Mouse (Mus musculus) neural tube, embryonic 11.5 days (tissue): ENCODE data around the gene Serpina9. TPM values are rescaled to one million over a fixed set of nuclear protein-coding genes. Genes with fewer than 3 reads are reported as not detected.

Experiments
- ATAC-seq: fragments of 200-750 bp; cut with Nextera tagmentation; 2 replicates; pipeline ENCODE4 v1.8.0; 2017; ENCODE audit warnings: moderate number of reproducible peaks, mild to moderate bottlenecking, moderate TSS enrichment, moderate library complexity; ENCODE audit not compliant: insufficient read depth, low FRiP score, low TSS enrichment
- DNase-seq: peaks from one replicate; pipeline ENCODE4 v3.0.0-alpha.2; 2015; ENCODE audit warnings: low spot score
- H3K27ac ChIP-seq: fragments of 300-500 bp; sonication (generic); 2 replicates; pipeline ENCODE4 v1.5.1; 2014; ENCODE audit warnings: low read depth, mild to moderate bottlenecking, low read length
- H3K27me3 ChIP-seq: fragments of 300-500 bp; sonication (generic); 2 replicates; pipeline ENCODE4 v1.6.1; 2014; ENCODE audit warnings: mild to moderate bottlenecking, low read length, mixed read lengths; ENCODE audit not compliant: control insufficient read depth, insufficient read depth
- H3K36me3 ChIP-seq: fragments of 300-500 bp; sonication (generic); 2 replicates; pipeline ENCODE4 v1.6.1; 2014; ENCODE audit warnings: mild to moderate bottlenecking, low read length, moderate library complexity, mixed read lengths; ENCODE audit not compliant: control insufficient read depth, insufficient read depth
- H3K4me1 ChIP-seq: fragments of 300-500 bp; sonication (generic); 2 replicates; pipeline ENCODE4 v1.6.1; 2014; ENCODE audit warnings: low read length, mixed read lengths; ENCODE audit not compliant: control insufficient read depth, insufficient read depth
- H3K4me2 ChIP-seq: fragments of 300-500 bp; sonication (generic); 2 replicates; pipeline ENCODE4 v1.6.1; 2014; ENCODE audit warnings: low read depth, mild to moderate bottlenecking, moderate library complexity
- H3K4me3 ChIP-seq: fragments of 300-500 bp; sonication (generic); 2 replicates; pipeline ENCODE4 v1.5.1; 2014; ENCODE audit warnings: low read depth, low read length
- H3K9ac ChIP-seq: fragments of 300-500 bp; sonication (generic); 2 replicates; pipeline ENCODE4 v1.6.1; 2014; ENCODE audit warnings: mild to moderate bottlenecking, low read length
- H3K9me3 ChIP-seq: fragments of 300-500 bp; sonication (generic); 2 replicates; pipeline ENCODE4 v1.6.1; 2016; ENCODE audit warnings: low read length; ENCODE audit not compliant: control insufficient read depth
- WGBS: fragments of 180-500 bp; shearing (Covaris S2); extraction: QIAGEN DNeasy Blood & Tissue Kit; methylation state at CpG from one replicate; pipeline ENCODE4 v1.1.7; 2014; 5-methylcytosine and 5-hydroxymethylcytosine counted together
- polyA plus RNA-seq: library from polyadenylated mRNA; unstranded; fragments of >200 nt; fragmentation: Nextera tagmentation; extraction: Ambion mirVana; gene quantifications from 2 replicates; pipeline ENCODE4 v1.2.1, GENCODE M21; 2014

Serpina9 gene
- polyA plus RNA-seq, 1 experiment from 2014 or later, result not detected

DNA sequence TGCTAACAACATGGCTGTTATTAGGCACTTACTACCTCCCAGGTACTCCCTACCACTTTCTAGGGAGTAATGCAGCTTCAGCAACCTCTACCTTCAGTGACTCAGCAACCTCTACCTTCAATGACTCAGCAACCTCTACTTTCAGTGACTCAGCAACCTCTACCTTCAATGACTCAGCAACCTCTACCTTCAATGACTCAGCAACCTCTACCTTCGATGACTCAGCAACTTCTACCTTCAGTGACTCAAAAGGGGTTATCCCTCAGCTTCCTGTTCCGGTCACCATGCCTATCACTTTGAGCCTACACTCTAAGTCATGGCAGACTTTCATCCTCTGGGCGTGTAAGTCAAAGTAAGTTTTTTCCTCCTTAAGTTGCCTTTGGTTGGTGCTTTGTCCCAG lies 13.0 kb downstream of the Serpina9 start:
- H3K4me3 ChIP-seq, result no peak overlapping the region
- no peak overlapping the region for H3K9ac ChIP-seq
- no peaks in the 10 kb centered on the region for H3K4me1 ChIP-seq
- WGBS, result 84% methylated on average over 3 of the region's 3 CpGs
- no peak overlapping the region for H3K27ac ChIP-seq
- H3K27me3 ChIP-seq, result no peaks in the 10 kb centered on the region
- peaks cover 5% of the 10 kb centered on the region; the same call in 1 of the 2 replicates for H3K9me3 ChIP-seq
- no peaks in the 10 kb centered on the region for H3K36me3 ChIP-seq
- no peak overlapping the region for H3K4me2 ChIP-seq
- no peak for ATAC-seq
- DNase-seq, result no peak

DNA sequence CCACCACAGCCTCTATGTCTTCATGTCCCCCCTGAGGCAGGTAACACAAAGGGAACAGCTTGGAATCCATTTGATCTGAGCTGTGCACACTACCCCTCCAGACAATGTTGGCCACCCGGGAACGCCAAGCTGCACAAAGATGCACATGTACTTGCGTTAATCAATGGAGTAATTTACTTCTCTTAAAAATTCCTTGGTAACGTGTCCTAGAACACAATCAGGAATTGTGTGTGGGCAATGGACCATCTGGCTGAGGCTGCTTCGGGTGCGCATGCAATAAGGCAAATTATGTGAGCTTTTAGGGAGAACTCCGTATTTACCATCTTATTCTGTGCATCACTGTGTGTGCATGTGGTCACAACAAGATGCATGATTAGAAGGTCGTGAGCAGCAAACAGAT lies 13.9 kb downstream of the Serpina9 start:
- Histone ChIP-seq H3K27me3 (no peaks in the 10 kb centered on the region), H3K27ac (no peak overlapping the region), H3K36me3 (no peaks in the 10 kb centered on the region), H3K9ac (no peak overlapping the region), H3K4me3 (no peak overlapping the region), H3K4me1 (no peaks in the 10 kb centered on the region), H3K9me3 (peaks cover 4% of the 10 kb centered on the region; the same call in 1 of the 2 replicates), H3K4me2 (no peak overlapping the region)
- no peak for DNase-seq
- WGBS, result 83% methylated on average over 8 of the region's 8 CpGs
- no peak for ATAC-seq

DNA sequence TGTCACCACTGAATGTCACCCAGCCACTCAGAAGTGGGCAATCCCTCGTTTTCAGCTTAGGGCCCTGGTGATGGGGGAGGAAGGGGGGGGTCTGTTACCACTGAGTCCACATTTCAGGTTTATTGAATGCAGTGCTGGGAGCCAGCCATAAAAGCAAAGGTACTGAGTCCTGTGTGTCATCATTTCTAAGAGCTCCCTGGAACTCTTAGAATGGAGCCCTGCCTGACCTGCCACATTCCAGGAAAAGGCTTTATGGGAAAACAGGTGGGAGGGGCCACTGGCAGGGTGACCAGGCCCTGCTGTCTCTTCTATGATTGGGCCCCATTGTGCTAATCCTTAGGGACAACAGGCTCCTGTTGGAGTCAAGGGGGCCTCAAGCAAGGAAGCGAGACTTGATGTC lies 17.0 kb downstream of the Serpina9 start:
- ATAC-seq (no peak), DNase-seq (no peak)
- Histone ChIP-seq H3K36me3 (no peaks in the 10 kb centered on the region), H3K4me2 (no peak overlapping the region), H3K4me3 (no peak overlapping the region), H3K27ac (no peak overlapping the region), H3K4me1 (no peaks in the 10 kb centered on the region), H3K9me3 (no peaks in the 10 kb centered on the region), H3K9ac (no peak overlapping the region), H3K27me3 (no peaks in the 10 kb centered on the region)
- WGBS, result 77% methylated on average over 2 of the region's 2 CpGs

DNA sequence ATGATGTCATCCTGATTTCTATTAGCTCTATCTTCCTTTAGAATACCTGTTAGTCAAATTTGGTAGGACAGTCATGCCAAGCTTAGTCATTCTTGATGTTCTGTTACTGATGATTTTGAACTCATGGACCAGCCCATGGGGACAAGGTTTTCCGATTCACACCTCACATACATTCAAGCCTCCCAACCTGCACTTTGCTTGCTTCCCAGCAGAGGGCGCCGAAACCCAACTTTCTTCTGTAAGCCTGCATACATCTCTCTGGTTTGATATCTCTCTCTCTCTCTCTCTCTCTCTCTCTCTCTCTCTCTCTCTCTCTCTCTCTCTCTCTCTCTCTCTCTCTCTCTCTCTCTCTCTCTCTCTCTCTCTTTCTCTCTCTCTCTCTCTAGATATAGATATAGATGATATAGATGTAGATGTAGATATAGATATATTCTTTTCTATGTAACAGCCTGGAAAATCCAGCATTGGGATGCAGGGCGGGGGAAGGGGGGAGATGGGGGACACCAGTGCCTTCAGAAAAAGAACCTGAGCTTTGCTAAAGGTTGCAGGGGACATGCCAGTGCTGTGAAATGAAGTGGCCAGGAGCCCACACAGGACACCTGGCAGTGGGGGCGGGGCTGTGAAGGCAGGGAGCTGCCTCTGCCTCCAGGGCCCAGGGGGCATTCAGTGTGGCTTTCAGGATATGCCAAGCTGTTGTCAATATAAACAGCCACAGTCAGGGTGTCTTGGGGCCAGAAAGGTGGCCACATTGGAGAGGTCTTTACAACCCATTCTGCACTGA lies 18.1 kb downstream of the Serpina9 start:
- H3K27me3 ChIP-seq, result no peaks in the 10 kb centered on the region
- peak; percentile 69 for DNase-seq
- no peaks in the 10 kb centered on the region for H3K4me1 ChIP-seq
- H3K9me3 ChIP-seq, result no peaks in the 10 kb centered on the region
- H3K4me3 ChIP-seq, result no peak overlapping the region
- no peak overlapping the region for H3K9ac ChIP-seq
- no peak for ATAC-seq
- WGBS, result 38% methylated on average over 5 of the region's 5 CpGs
- no peaks in the 10 kb centered on the region for H3K36me3 ChIP-seq
- no peak overlapping the region for H3K4me2 ChIP-seq
- H3K27ac ChIP-seq, result no peak overlapping the region

DNA sequence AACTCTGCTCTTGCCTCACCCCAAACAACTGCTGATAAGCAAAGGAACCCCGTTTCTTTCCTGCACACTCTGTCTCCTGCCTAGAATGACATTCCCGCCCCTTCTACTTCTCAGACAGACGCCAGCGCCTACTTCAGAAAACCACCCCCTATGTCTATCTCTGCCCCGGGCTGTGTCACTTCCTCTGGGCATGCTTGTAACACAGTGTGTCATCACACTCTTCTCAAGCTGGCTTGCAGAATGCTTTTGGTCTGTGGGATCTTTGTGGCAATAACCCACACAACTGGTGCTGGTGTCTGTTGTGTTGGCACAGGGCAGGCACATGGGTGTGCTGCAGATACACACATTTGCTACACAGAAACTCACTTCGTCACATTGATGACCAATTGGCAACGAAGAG lies 20.6 kb downstream of the Serpina9 start:
- no peaks in the 10 kb centered on the region for H3K9me3 ChIP-seq
- DNase-seq, result no peak
- no peak overlapping the region for H3K27ac ChIP-seq
- no peaks in the 10 kb centered on the region for H3K36me3 ChIP-seq
- H3K4me3 ChIP-seq, result no peak overlapping the region
- H3K27me3 ChIP-seq, result no peaks in the 10 kb centered on the region
- ATAC-seq, result no peak
- WGBS, result 80% methylated on average over 7 of the region's 7 CpGs
- no peak overlapping the region for H3K9ac ChIP-seq
- H3K4me2 ChIP-seq, result no peak overlapping the region
- no peaks in the 10 kb centered on the region for H3K4me1 ChIP-seq

DNA sequence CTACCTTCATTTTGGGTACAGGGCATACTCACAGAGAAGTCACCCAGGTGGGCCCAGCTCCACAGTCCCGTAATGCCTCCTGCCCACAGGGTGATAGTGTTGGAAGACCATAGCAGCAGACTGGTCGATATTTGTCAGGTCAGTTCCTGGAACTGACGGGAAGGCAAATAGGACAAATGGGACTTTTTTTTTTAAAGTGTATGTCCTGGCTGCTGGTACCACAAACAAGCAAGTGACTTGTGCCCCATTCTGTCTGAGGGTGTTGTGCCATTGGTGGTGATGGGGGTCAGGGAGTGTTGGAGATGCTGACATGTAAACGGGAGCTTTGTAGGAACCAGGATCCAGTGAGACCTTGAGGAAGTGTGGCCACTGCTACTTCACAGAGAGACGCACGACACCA lies 23.7 kb downstream of the Serpina9 start, which contains the start of gene Serpina11:
Gene Serpina11, minus strand, starts transcription at position 101 of the 400 bp plus-strand sequence.
- no peak within 1 kb of the TSS for H3K27ac ChIP-seq
- no peaks in the 10 kb centered on the region for H3K9me3 ChIP-seq
- no peaks in the 10 kb centered on the region for H3K4me1 ChIP-seq
- H3K4me2 ChIP-seq, result no peak within 1 kb of the TSS
- H3K36me3 ChIP-seq, result no peaks in the 10 kb centered on the region
- no peak for ATAC-seq
- no peaks in the 10 kb centered on the region for H3K27me3 ChIP-seq
- no peak within 1 kb of the TSS for H3K4me3 ChIP-seq
- DNase-seq, result no peak
- no peak within 1 kb of the TSS for H3K9ac ChIP-seq
- 87% methylated on average over 6 of the region's 6 CpGs for WGBS

DNA sequence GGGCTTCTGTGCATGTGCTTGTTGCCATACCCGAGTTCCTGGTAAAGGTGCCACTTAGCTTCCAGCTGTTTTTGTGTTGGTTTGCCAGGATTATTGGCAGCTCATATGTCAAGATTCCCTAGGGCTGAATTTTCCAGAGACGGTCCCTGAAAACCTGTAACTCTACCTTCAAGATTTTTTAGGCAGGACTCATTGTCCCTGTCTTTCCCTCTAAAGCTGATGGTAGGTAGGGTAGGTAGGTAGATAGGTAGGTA lies 24.1 kb downstream of the Serpina9 start:
- no peaks in the 10 kb centered on the region for H3K27me3 ChIP-seq
- 65% methylated on average over 2 of the region's 2 CpGs for WGBS
- H3K27ac ChIP-seq, result no peak overlapping the region
- H3K9ac ChIP-seq, result no peak overlapping the region
- H3K4me2 ChIP-seq, result no peak overlapping the region
- H3K4me1 ChIP-seq, result no peaks in the 10 kb centered on the region
- ATAC-seq (no peak), DNase-seq (no peak)
- no peaks in the 10 kb centered on the region for H3K36me3 ChIP-seq
- no peaks in the 10 kb centered on the region for H3K9me3 ChIP-seq
- H3K4me3 ChIP-seq, result no peak overlapping the region

DNA sequence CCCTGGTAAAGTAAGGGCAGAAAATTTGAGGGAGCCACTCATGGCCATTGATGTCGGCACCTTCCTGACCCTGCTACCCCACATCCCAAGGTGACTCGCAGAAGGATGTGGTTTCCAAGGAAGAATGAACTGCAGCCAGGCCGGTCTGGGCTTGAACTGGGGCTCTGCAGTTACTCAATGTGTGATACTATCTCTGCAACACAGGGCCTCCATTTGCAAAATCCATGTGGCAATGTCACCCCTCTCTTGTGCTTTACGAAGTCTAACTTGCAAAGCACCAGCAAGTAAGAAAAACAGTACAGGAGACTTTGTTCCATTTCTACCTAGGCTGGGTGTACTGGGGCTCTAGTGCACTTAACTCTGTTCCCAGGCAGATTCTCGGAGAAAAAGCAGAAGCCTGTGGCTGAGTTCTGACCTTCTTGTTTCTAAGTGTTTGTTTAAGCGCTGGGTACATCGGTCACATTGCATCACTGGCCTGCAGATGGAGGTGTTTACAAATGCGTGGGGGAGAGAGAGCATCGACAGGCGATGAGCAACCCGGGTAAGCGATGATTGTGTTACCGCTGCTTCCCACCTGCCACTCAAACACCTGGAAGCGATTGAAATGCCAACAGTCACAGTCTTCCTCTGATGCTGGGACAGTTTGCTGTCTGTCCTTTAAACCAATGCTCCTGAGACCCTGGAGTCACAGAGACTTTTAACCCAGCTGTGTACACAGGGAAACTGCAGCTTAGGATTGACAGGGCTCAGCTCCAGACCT lies 24.6 kb downstream of the Serpina9 start:
- no peak for DNase-seq
- Histone ChIP-seq H3K9me3 (no peaks in the 10 kb centered on the region), H3K4me2 (no peak overlapping the region), H3K27me3 (no peaks in the 10 kb centered on the region), H3K36me3 (no peaks in the 10 kb centered on the region), H3K4me1 (no peaks in the 10 kb centered on the region), H3K9ac (no peak overlapping the region), H3K27ac (no peak overlapping the region), H3K4me3 (no peak overlapping the region)
- ATAC-seq, result no peak
- 61% methylated on average over 14 of the region's 14 CpGs for WGBS

DNA sequence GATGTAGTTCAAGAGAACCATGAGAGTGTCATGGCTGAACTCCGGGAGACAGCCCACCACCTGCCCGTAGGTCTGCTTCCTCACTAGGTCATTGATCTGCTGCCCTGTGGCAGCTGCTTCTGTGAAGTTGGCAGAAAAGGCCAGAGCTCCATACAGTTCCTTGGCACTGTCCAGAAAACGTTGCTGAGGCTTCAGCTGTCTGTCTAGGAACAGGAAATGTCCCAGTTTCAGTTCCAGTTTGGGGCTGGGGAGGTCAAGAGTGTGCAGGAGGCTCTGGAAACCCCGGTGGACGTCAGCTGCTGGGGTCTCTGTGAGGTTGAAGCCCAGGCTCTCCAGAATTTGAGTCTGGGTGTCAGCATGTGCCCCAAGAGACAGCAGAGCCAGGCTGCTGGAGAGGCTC lies 27.7 kb downstream of the Serpina9 start:
- Histone ChIP-seq H3K4me1 (no peaks in the 10 kb centered on the region), H3K4me2 (no peak overlapping the region), H3K36me3 (no peaks in the 10 kb centered on the region), H3K27ac (no peak overlapping the region), H3K9ac (no peak overlapping the region), H3K9me3 (no peaks in the 10 kb centered on the region), H3K4me3 (no peak overlapping the region), H3K27me3 (no peaks in the 10 kb centered on the region)
- DNase-seq (no peak), ATAC-seq (no peak)
- WGBS, result 72% methylated on average over 5 of the region's 5 CpGs
